Mouse (Mus musculus): Measurements from ENCODE around the gene Pygl. TPM values are rescaled to one million over a fixed set of nuclear protein-coding genes. Genes with fewer than 3 reads are reported as not detected.

The Pygl gene
- total and polyA plus RNA-seq, 2 experiments from 2014 or later, result 8.9 to 10.7 TPM

DNA sequence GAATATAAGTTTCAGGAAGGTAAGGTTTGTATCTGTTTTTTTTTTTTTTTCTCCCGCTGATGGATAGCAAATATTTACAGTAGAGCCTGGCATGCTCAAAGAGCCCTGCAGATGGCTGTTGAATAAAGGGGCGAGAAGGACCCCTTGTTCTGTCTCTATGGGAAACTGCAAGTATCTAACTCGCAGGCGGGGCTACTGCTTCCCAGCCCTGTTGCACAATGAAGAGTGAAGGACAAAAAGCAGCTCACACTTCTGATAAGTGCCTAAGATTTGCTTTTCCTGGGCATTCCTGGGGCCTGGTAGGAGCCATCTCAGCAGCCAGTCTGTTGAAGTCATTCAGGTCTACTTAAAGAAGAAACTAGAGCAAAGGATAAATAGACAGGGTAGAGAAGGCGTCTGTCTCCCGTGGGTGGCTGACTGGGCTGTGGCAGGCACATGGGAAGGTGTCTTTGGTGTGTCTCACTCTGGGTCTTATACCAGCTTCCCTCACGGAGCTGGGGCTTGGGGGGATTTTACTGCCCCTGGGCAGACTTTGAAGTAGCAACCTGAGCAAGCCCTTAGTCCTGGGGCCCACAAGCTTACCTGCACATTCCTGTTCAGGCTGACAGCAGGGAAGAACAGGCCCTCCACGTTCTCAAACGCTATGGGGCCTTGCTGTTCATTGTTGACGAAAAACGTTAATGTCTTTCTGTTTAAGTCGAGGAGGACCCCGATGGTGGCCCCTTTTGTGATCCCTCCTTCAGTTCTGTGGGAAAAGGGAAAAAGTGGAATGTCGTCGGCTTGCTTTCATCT is 16.6 kb upstream of the Pygl start:
- TF ChIP-seq CTCF (IDR thresholded peaks at IDR 0.05), result no peak
- Histone ChIP-seq H3K4me1 (ENCODE audit: insufficient read depth, low read length) (no peaks in the 10 kb centered on the region), H3K27ac (ENCODE audit: low read depth, low read length) (no peak overlapping the region), H3K27me3 (ENCODE audit: insufficient read depth, low read length) (no peaks in the 10 kb centered on the region), H3K4me2 (ENCODE audit: low read depth, low read length, poor library complexity, severe bottlenecking) (no peak overlapping the region), H3K9me3 (ENCODE audit: low read length) (no peaks in the 10 kb centered on the region), H3K4me3 (ENCODE audit: low read depth, low read length) (no peak overlapping the region), H3K36me3 (ENCODE audit: insufficient read depth, low read length) (peaks cover 9% of the 10 kb centered on the region; the same call in 1 of the 2 replicates), H3K9ac (replicated peaks; ENCODE audit: low read length, poor library complexity, severe bottlenecking) (no peak overlapping the region)
- no peak for DNase-seq (ENCODE audit: low spot score)
- ATAC-seq (ENCODE audit: low FRiP score), result no peak
- WGBS, result 34% methylated on average over 15 of the region's 15 CpGs

DNA sequence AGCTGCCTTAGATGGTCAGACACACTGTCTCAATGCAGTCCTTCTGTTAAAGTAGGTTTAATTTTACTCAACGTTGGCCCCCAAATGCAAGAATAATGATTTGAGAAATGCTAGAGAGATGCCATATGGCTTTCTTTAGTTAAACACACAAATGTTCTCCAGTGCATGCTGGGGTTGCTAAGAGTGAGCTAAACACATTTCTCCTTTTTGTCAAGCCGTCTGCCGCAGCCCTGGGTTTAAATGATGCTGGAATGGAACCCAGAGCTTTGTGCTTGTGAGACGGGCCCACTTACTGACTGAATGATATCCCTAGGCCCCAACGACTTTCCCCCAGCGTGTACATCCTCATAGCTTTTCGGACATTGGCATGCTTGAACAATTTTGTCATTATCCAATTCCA is 11.3 kb upstream of the Pygl start:
- no peak overlapping the region for H3K4me2 ChIP-seq (ENCODE audit: low read depth, low read length, poor library complexity, severe bottlenecking)
- no peaks in the 10 kb centered on the region for H3K4me1 ChIP-seq (ENCODE audit: insufficient read depth, low read length)
- 88% methylated on average over 7 of the region's 7 CpGs for WGBS
- no peaks in the 10 kb centered on the region for H3K27me3 ChIP-seq (ENCODE audit: insufficient read depth, low read length)
- TF ChIP-seq CTCF (IDR thresholded peaks at IDR 0.05), result no peak
- H3K9ac ChIP-seq (replicated peaks; ENCODE audit: low read length, poor library complexity, severe bottlenecking), result no peak overlapping the region
- H3K36me3 ChIP-seq (ENCODE audit: insufficient read depth, low read length), result peaks cover 6% of the 10 kb centered on the region; the same call in 1 of the 2 replicates
- no peak overlapping the region for H3K4me3 ChIP-seq (ENCODE audit: low read depth, low read length)
- DNase-seq (ENCODE audit: low spot score) (no peak), ATAC-seq (ENCODE audit: low FRiP score) (no peak)
- H3K27ac ChIP-seq (ENCODE audit: low read depth, low read length), result no peak overlapping the region
- no peaks in the 10 kb centered on the region for H3K9me3 ChIP-seq (ENCODE audit: low read length)

DNA sequence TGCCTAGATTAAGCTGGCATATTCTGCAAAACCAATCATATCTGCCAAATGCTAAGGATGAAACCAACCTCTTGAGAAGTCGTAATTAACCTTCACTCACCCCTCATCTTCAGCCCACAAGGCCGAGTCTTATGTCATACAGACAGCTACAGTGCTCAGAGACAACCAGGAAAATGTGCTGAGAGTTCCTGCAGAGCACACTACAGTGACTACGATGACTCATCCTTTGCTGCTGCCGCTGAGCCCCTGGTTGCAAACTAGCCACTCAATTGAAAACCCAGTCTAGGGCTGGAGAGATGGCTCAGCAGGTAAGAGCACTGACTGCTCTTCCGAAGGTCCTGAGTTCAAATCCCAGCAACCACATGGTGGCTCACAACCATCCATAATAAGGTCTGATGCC is 8.5 kb upstream of the Pygl start:
- 76% methylated on average over 5 of the region's 5 CpGs for WGBS

DNA sequence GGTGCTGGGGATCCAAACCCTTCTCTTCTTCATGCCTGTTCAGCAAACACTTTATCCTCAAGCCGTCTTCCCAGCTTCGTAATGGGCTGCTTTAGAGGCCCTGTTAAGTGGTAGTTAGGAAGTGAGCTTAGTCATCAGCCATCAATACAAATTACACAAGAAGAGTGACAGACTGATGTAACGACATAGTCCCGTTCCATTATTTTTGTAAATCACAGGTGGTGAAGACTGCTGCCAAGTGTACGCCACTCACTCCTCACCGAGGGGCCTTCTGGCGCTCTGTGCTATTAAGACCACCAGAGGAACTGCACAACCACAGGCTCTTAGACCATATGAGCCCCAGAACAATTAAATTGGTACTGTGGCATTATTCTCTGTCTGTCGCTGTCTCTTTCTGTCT is 7.3 kb upstream of the Pygl start:
- Histone ChIP-seq H3K9ac (replicated peaks; ENCODE audit: low read length, poor library complexity, severe bottlenecking) (no peak overlapping the region), H3K36me3 (ENCODE audit: insufficient read depth, low read length) (no peaks in the 10 kb centered on the region), H3K4me3 (ENCODE audit: low read depth, low read length) (no peak overlapping the region), H3K27me3 (ENCODE audit: insufficient read depth, low read length) (no peaks in the 10 kb centered on the region), H3K4me2 (ENCODE audit: low read depth, low read length, poor library complexity, severe bottlenecking) (no peak overlapping the region), H3K27ac (ENCODE audit: low read depth, low read length) (no peak overlapping the region), H3K9me3 (ENCODE audit: low read length) (no peaks in the 10 kb centered on the region), H3K4me1 (ENCODE audit: insufficient read depth, low read length) (no peaks in the 10 kb centered on the region)
- TF ChIP-seq CTCF (IDR thresholded peaks at IDR 0.05), result no peak
- DNase-seq (ENCODE audit: low spot score) (no peak), ATAC-seq (ENCODE audit: low FRiP score) (no peak)
- WGBS, result 64% methylated on average over 8 of the region's 8 CpGs

More for the DNA sequence above, 8.5 kb upstream of the Pygl start:
- ATAC-seq (ENCODE audit: low FRiP score) (no peak), DNase-seq (ENCODE audit: low spot score) (no peak)
- Histone ChIP-seq H3K4me3 (ENCODE audit: low read depth, low read length) (no peak overlapping the region), H3K27ac (ENCODE audit: low read depth, low read length) (no peak overlapping the region), H3K4me1 (ENCODE audit: insufficient read depth, low read length) (no peaks in the 10 kb centered on the region), H3K9me3 (ENCODE audit: low read length) (no peaks in the 10 kb centered on the region), H3K36me3 (ENCODE audit: insufficient read depth, low read length) (no peaks in the 10 kb centered on the region), H3K27me3 (ENCODE audit: insufficient read depth, low read length) (no peaks in the 10 kb centered on the region), H3K9ac (replicated peaks; ENCODE audit: low read length, poor library complexity, severe bottlenecking) (no peak overlapping the region), H3K4me2 (ENCODE audit: low read depth, low read length, poor library complexity, severe bottlenecking) (no peak overlapping the region)
- no peak for TF ChIP-seq CTCF (IDR thresholded peaks at IDR 0.05)

DNA sequence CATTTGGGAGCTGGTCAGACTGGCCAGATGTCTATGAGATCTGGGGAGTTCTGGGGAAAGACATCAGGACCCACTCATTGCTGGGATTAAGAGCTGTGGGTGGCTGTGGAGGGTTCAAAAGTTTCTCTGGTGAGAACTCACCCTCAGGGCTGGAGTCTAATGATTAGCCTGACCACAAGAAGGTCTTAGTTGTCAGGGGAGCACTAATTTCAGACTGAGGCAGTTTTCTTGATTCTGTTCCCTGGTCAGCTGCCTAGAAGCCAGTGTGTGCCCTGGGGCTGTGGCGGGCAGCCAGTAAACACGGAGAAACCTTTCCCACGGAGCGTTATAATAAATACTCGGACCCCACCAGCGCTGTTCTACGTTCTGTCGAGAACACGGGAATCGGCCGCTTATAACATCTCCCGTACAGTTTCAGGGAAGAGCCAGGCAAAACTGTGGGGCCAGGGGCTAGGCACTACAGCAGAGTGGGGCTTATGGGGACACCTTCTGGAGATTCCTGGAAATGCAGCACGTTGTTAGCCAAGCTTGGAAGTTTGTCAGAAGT is 3.7 kb upstream of the Pygl start:
- peak overlapping the region; percentile 46; the same call in 1 of the 2 replicates for H3K9ac ChIP-seq (replicated peaks; ENCODE audit: low read length, poor library complexity, severe bottlenecking)
- 0 out of 2 replicates have a peak overlapping the region, but pooled peaks have one; percentile 43 for H3K27ac ChIP-seq (ENCODE audit: low read depth, low read length)

DNA sequence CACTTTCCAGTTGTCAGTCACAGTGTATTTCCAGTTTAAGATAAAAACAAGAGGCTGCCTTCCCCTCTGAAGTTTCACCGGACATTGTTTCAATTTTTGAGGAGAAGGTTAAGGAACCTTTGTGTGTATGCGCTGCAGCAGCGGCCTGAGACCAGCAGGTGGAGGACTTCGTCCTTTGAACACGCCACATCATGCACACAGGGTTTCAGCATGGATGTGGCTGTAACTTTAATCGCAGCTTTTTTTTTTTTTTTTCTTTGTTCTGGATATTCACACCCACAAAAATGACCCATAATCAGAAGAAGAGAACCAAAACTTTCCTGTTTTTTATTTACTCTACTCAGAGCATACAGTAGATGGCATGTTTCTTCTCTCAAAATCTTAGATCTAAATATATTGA is 3.1 kb upstream of the Pygl start:
- H3K4me2 ChIP-seq (ENCODE audit: low read depth, low read length, poor library complexity, severe bottlenecking), result no peak overlapping the region
- WGBS, result 2% methylated on average over 6 of the region's 6 CpGs
- H3K9ac ChIP-seq (replicated peaks; ENCODE audit: low read length, poor library complexity, severe bottlenecking), result no peak overlapping the region

More for the DNA sequence above, 3.7 kb upstream of the Pygl start:
- H3K9me3 ChIP-seq (ENCODE audit: low read length), result no peaks in the 10 kb centered on the region
- peak; percentile 92 for TF ChIP-seq CTCF (IDR thresholded peaks at IDR 0.05)
- H3K4me3 ChIP-seq (ENCODE audit: low read depth, low read length), result peak overlapping the region; percentile 28
- WGBS, result 3% methylated on average over 13 of the region's 13 CpGs
- no peaks in the 10 kb centered on the region for H3K27me3 ChIP-seq (ENCODE audit: insufficient read depth, low read length)
- no peaks in the 10 kb centered on the region for H3K4me1 ChIP-seq (ENCODE audit: insufficient read depth, low read length)
- ATAC-seq (ENCODE audit: low FRiP score), result peak; percentile 71
- peak; percentile 88 for DNase-seq (ENCODE audit: low spot score)
- peak overlapping the region; percentile 73 for H3K4me2 ChIP-seq (ENCODE audit: low read depth, low read length, poor library complexity, severe bottlenecking)
- H3K36me3 ChIP-seq (ENCODE audit: insufficient read depth, low read length), result no peaks in the 10 kb centered on the region

More for the DNA sequence above, 3.1 kb upstream of the Pygl start:
- Histone ChIP-seq H3K36me3 (ENCODE audit: insufficient read depth, low read length) (no peaks in the 10 kb centered on the region), H3K9me3 (ENCODE audit: low read length) (no peaks in the 10 kb centered on the region), H3K4me3 (ENCODE audit: low read depth, low read length) (no peak overlapping the region), H3K27ac (ENCODE audit: low read depth, low read length) (no peak overlapping the region), H3K27me3 (ENCODE audit: insufficient read depth, low read length) (no peaks in the 10 kb centered on the region), H3K4me1 (ENCODE audit: insufficient read depth, low read length) (no peaks in the 10 kb centered on the region)
- peak; percentile 91 for TF ChIP-seq CTCF (IDR thresholded peaks at IDR 0.05)
- ATAC-seq (ENCODE audit: low FRiP score), result peak; percentile 76
- peak; percentile 84 for DNase-seq (ENCODE audit: low spot score)

Data from midbrain, postnatal 0 days (tissue).